Mouse (Mus musculus) MEL (cell line): Measurements from ENCODE around the gene Il10. TPM values are rescaled to one million over a fixed set of nuclear protein-coding genes. Genes with fewer than 3 reads are reported as not detected.

ENCODE experiments used
- DNase-seq: peaks from one replicate; pipeline ENCODE4 v3.0.0; 2011; ENCODE audit warnings: low read depth, low spot score
- H3K27ac ChIP-seq: 2 replicates; pipeline ENCODE4 v1.5.1; 2012; ENCODE audit warnings: low read depth, mild to moderate bottlenecking, control low read depth, low read length, moderate library complexity; ENCODE audit not compliant: control insufficient read depth
- H3K27me3 ChIP-seq, 2 experiments: fragments of 150-350 bp in 1 of 2; sonication (generic) in 1 of 2; 2 replicates each; pipeline ENCODE4 v1.6.1; 2012; ENCODE audit warnings: low read length in 2 of 2, mild to moderate bottlenecking in 2 of 2, improper control_type of control experiment in 1 of 2, moderate library complexity in 1 of 2; ENCODE audit not compliant: insufficient read depth in 2 of 2, control insufficient read depth in 1 of 2
- H3K36me3 ChIP-seq, 2 experiments: 2 replicates each; pipeline ENCODE4 v1.6.1; 2012 to 2014; ENCODE audit warnings: low read length in 2 of 2, improper control_type of control experiment in 1 of 2, inconsistent platforms in 1 of 2, mild to moderate bottlenecking in 1 of 2; ENCODE audit not compliant: insufficient read depth in 2 of 2, control insufficient read depth in 1 of 2
- H3K4me1 ChIP-seq, 2 experiments: fragments of 150-350 bp in 1 of 2; sonication (generic) in 1 of 2; 2 replicates each; pipeline ENCODE4 v1.6.1; 2012; ENCODE audit warnings: low read length in 2 of 2, improper control_type of control experiment in 1 of 2, mild to moderate bottlenecking in 1 of 2; ENCODE audit not compliant: insufficient read depth in 2 of 2, control insufficient read depth in 1 of 2
- H3K4me3 ChIP-seq, 2 experiments: fragments of 150-350 bp in 1 of 2; sonication (generic) in 1 of 2; 2 replicates each; pipeline ENCODE4 v1.5.1; 2012; ENCODE audit warnings: low read depth in 2 of 2, low read length in 2 of 2, mild to moderate bottlenecking in 2 of 2, moderate library complexity in 2 of 2, control low read depth in 1 of 2, improper control_type of control experiment in 1 of 2; ENCODE audit not compliant: control insufficient read depth in 1 of 2, insufficient read depth in 1 of 2
- H3K79me2 ChIP-seq: 2 replicates; pipeline ENCODE4 v1.6.1; 2012; ENCODE audit warnings: mild to moderate bottlenecking, low read length, moderate library complexity; ENCODE audit not compliant: control insufficient read depth, poor library complexity, insufficient read depth
- H3K9ac ChIP-seq: 2 replicates; pipeline ENCODE4 v1.6.1; 2012; ENCODE audit warnings: low read depth, mild to moderate bottlenecking, control low read depth, low read length, moderate library complexity; ENCODE audit not compliant: control insufficient read depth, poor library complexity, severe bottlenecking
- H3K9me3 ChIP-seq: fragments of 150-350 bp; sonication (generic); replicated peaks from 2 replicates; pipeline ENCODE4 v1.6.1; 2012; ENCODE audit warnings: mild to moderate bottlenecking, low read length, improper control_type of control experiment, moderate library complexity; ENCODE audit not compliant: insufficient read depth
- BHLHE40 ChIP-seq: IDR thresholded peaks from 2 replicates; pipeline ENCODE4 v1.6.1; 2012; ENCODE audit warnings: low read depth, mild to moderate bottlenecking, inconsistent platforms, low read length, improper control_type of control experiment, borderline replicate concordance
- ELF1 ChIP-seq: IDR thresholded peaks from 2 replicates; pipeline ENCODE4 v1.6.1; 2014; ENCODE audit warnings: low read depth, mild to moderate bottlenecking, inconsistent platforms, low read length, improper control_type of control experiment, moderate library complexity
- EP300 ChIP-seq, 2 experiments: IDR thresholded peaks; 2 replicates each; pipeline ENCODE4 v1.6.1; 2011; ENCODE audit warnings: improper control_type of control experiment in 2 of 2, low read length in 2 of 2, low read depth in 1 of 2, mild to moderate bottlenecking in 1 of 2
- ETS1 ChIP-seq: IDR thresholded peaks from 2 replicates; pipeline ENCODE4 v1.6.1; 2012; ENCODE audit warnings: low read depth, mild to moderate bottlenecking, inconsistent platforms, low read length, improper control_type of control experiment, moderate library complexity
- GATA1 ChIP-seq: IDR thresholded peaks from 2 replicates; pipeline ENCODE4 v1.6.1; 2011; ENCODE audit warnings: low read depth, low read length, improper control_type of control experiment
- HCFC1 ChIP-seq: IDR thresholded peaks from 2 replicates; pipeline ENCODE4 v1.6.1; 2012; ENCODE audit warnings: low read depth, mild to moderate bottlenecking, inconsistent platforms, low read length, improper control_type of control experiment, moderate library complexity
- JUND ChIP-seq: IDR thresholded peaks from 2 replicates; pipeline ENCODE4 v1.6.1; 2011; ENCODE audit warnings: low read depth, mild to moderate bottlenecking, improper control_type of control experiment, low read length
- KAT2A ChIP-seq: conservative IDR thresholded peaks from 2 replicates; pipeline ENCODE4 v1.6.1; 2012; ENCODE audit warnings: low read depth, low read length, improper control_type of control experiment, inconsistent platforms
- MAFK ChIP-seq: IDR thresholded peaks from 2 replicates; pipeline ENCODE4 v1.6.1; 2011; ENCODE audit warnings: low read depth, mild to moderate bottlenecking, low read length, improper control_type of control experiment, borderline replicate concordance
- MEF2A ChIP-seq: IDR thresholded peaks from 2 replicates; pipeline ENCODE4 v1.6.1; 2014; ENCODE audit warnings: low read depth, mild to moderate bottlenecking, inconsistent platforms, low read length, improper control_type of control experiment; ENCODE audit not compliant: poor library complexity, insufficient replicate concordance, severe bottlenecking; ENCODE audit errors: extremely low read depth
- MYB ChIP-seq: IDR thresholded peaks from 2 replicates; pipeline ENCODE4 v1.6.1; 2011; ENCODE audit warnings: mild to moderate bottlenecking, low read depth, low read length, improper control_type of control experiment
- NELFE ChIP-seq: IDR thresholded peaks from 2 replicates; pipeline ENCODE4 v1.6.1; 2011; ENCODE audit warnings: low read depth, low read length, improper control_type of control experiment
- POLR2A ChIP-seq, 2 experiments: IDR thresholded peaks; 2 replicates each; pipeline ENCODE4 v1.6.1; 2011 to 2012; ENCODE audit warnings: low read length in 2 of 2, mild to moderate bottlenecking in 2 of 2, control low read depth in 1 of 2, improper control_type of control experiment in 1 of 2, low read depth in 1 of 2, moderate library complexity in 1 of 2; ENCODE audit not compliant: control insufficient read depth in 1 of 2, insufficient read depth in 1 of 2, poor library complexity in 1 of 2
- POLR2AphosphoS5 ChIP-seq: IDR thresholded peaks from 2 replicates; pipeline ENCODE4 v1.6.1; 2012; ENCODE audit warnings: low read depth, borderline replicate concordance, mild to moderate bottlenecking, inconsistent platforms, low read length, moderate library complexity, mixed read lengths
- RCOR1 ChIP-seq: IDR thresholded peaks from 2 replicates; pipeline ENCODE4 v1.6.1; 2012; ENCODE audit warnings: low read depth, mild to moderate bottlenecking, inconsistent platforms, low read length, improper control_type of control experiment
- SMC3 ChIP-seq: IDR thresholded peaks from 2 replicates; pipeline ENCODE4 v1.6.1; 2011; ENCODE audit warnings: low read depth, low read length, improper control_type of control experiment
- TAL1 ChIP-seq: IDR thresholded peaks from 2 replicates; pipeline ENCODE4 v1.6.1; 2012; ENCODE audit warnings: mild to moderate bottlenecking, inconsistent platforms, low read length, moderate library complexity, mixed read lengths
- TBP ChIP-seq: IDR thresholded peaks from 2 replicates; pipeline ENCODE4 v1.8.0; 2011; ENCODE audit warnings: low read depth, low read length, improper control_type of control experiment
- TCF12 ChIP-seq: IDR thresholded peaks from 2 replicates; pipeline ENCODE4 v1.6.1; 2014; ENCODE audit warnings: low read depth, mild to moderate bottlenecking, inconsistent platforms, low read length, improper control_type of control experiment, moderate library complexity
- ZC3H11A ChIP-seq: IDR thresholded peaks from 2 replicates; pipeline ENCODE4 v1.6.1; 2012; ENCODE audit warnings: low read depth, mild to moderate bottlenecking, inconsistent platforms, low read length, improper control_type of control experiment
- ZNF384 ChIP-seq: IDR thresholded peaks from 2 replicates; pipeline ENCODE4 v1.6.1; 2012; ENCODE audit warnings: low read depth, mild to moderate bottlenecking, inconsistent platforms, low read length, improper control_type of control experiment
- polyA plus RNA-seq, 2 experiments: library from polyadenylated mRNA; stranded (reverse) in 1 of 2; unstranded in 1 of 2; fragments of >175 nt in 1 of 2; fragments of >200 nt in 1 of 2; gene quantifications; 2 replicates each; pipeline versions ENCODE4 v1.2.1 to v1.2.4; 2012; ENCODE audit warnings: low replicate concordance in 2 of 2, low read depth in 1 of 2; ENCODE audit not compliant: insufficient read length in 2 of 2, insufficient read depth in 1 of 2, missing spikeins in 1 of 2
- total RNA-seq: library from RNA; depleted of rRNA; stranded (reverse); fragments of 300-350 nt; gene quantifications from 2 replicates; pipeline ENCODE4 v1.2.3, GENCODE M21; 2012

The Il10 gene
- total and polyA plus RNA-seq, 3 experiments: not detected

- TF ChIP-seq POLR2A (IDR thresholded peaks at IDR 0.05; ENCODE audit: control insufficient read depth in 1 of 2, insufficient read depth in 1 of 2, low read depth in 1 of 2, low read length in 2 of 2, poor library complexity in 1 of 2): no peak
- TF ChIP-seq ZC3H11A: no peak
- peak; percentile 64 for TF ChIP-seq GATA1
- TF ChIP-seq TAL1: peak; percentile 81
- 0 out of 2 replicates have a peak, but pooled peaks have one; percentile 37 for TF ChIP-seq ZNF384
- TF ChIP-seq EP300 (IDR thresholded peaks at IDR 0.05; ENCODE audit: low read depth in 1 of 2, low read length in 2 of 2): peak; percentile 62 to 75
- TF ChIP-seq TCF12: peak; percentile 65
- no peak for TF ChIP-seq NELFE
- TF ChIP-seq ELF1: peak; percentile 50; the same call in 1 of the 2 replicates
- no peak for TF ChIP-seq SMC3
- no peak for TF ChIP-seq HCFC1
- no peak for TF ChIP-seq BHLHE40
- no peak for TF ChIP-seq MEF2A
- TF ChIP-seq RCOR1: peak; percentile 49
- DNase-seq: peak; percentile 79
- Histone ChIP-seq H3K4me1 (peaks cover 7 to 26% of the 10 kb centered on the region in 2 experiments), H3K4me3 (no peak overlapping the region; a peak in 2 of 4 replicates), H3K27ac (peak overlapping the region; percentile 3; the same call in 1 of the 2 replicates), H3K27me3 (no peaks in the 10 kb centered on the region), H3K79me2 (peaks cover 10% of the 10 kb centered on the region), H3K36me3 (peaks cover 0 to 16% of the 10 kb centered on the region in 2 experiments; a peak in 2 of 4 replicates), H3K9ac (no peak overlapping the region), H3K9me3 (no peaks in the 10 kb centered on the region)
Measured at GRCm38 (mm10) chr1:131068011-131068727, 48.5 kb downstream of the Il10 start.

GRCm38 (mm10) chr1:131069010-131069409 lies 49.4 kb downstream of the Il10 start:
- no peak for DNase-seq
- no peak overlapping the region for H3K27ac ChIP-seq
- H3K36me3 ChIP-seq: peaks cover 0 to 18% of the 10 kb centered on the region in 2 experiments; a peak in 2 of 4 replicates
- H3K27me3 ChIP-seq: no peaks in the 10 kb centered on the region
- peaks cover 13% of the 10 kb centered on the region for H3K79me2 ChIP-seq
- no peaks in the 10 kb centered on the region for H3K9me3 ChIP-seq
- H3K9ac ChIP-seq: no peak overlapping the region
- no peak for TF ChIP-seq MYB
- TF ChIP-seq HCFC1: no peak
- no peak for TF ChIP-seq TCF12
- TF ChIP-seq MAFK: no peak
- TF ChIP-seq ZC3H11A: no peak
- no peak for TF ChIP-seq KAT2A
- no peak for TF ChIP-seq ELF1
- TF ChIP-seq JUND: no peak
- TF ChIP-seq TBP: no peak
- no peak for TF ChIP-seq POLR2AphosphoS5
- no peak for TF ChIP-seq ETS1
- no peak for TF ChIP-seq NELFE
- TF ChIP-seq TAL1: no peak
- peaks cover 13 to 27% of the 10 kb centered on the region in 2 experiments for H3K4me1 ChIP-seq
- H3K4me3 ChIP-seq: no peak overlapping the region
